Mouse (Mus musculus) ES-E14 (cell line): ENCODE measurements at regions not wholly inside any gene's neighbourhood (a gene's known extent, or its start where the extent isn't known, plus 50 kb on each side); places are given as distances from the start of the nearest gene placed in this dataset.

Experiments
- CHD2 ChIP-seq: IDR thresholded peaks from 2 replicates; pipeline ENCODE4 v1.6.1; 2014; ENCODE audit warnings: mild to moderate bottlenecking, low read depth, low read length, inconsistent platforms
- HCFC1 ChIP-seq: IDR thresholded peaks from 2 replicates; pipeline ENCODE4 v1.6.1; 2012; ENCODE audit warnings: low read length, inconsistent platforms, borderline replicate concordance; ENCODE audit not compliant: insufficient read depth
- MAFK ChIP-seq: IDR thresholded peaks from 2 replicates; pipeline ENCODE4 v1.6.1; 2014; ENCODE audit warnings: mild to moderate bottlenecking, low read depth, low read length, inconsistent platforms; ENCODE audit not compliant: insufficient read depth
- ZC3H11A ChIP-seq: IDR thresholded peaks from 2 replicates; pipeline ENCODE4 v1.6.1; 2012; ENCODE audit warnings: low read depth, mild to moderate bottlenecking, inconsistent platforms, low read length, borderline replicate concordance
- ZNF384 ChIP-seq: IDR thresholded peaks from 2 replicates; pipeline ENCODE4 v1.6.1; 2012; ENCODE audit warnings: low read depth, low read length, inconsistent platforms

DNA sequence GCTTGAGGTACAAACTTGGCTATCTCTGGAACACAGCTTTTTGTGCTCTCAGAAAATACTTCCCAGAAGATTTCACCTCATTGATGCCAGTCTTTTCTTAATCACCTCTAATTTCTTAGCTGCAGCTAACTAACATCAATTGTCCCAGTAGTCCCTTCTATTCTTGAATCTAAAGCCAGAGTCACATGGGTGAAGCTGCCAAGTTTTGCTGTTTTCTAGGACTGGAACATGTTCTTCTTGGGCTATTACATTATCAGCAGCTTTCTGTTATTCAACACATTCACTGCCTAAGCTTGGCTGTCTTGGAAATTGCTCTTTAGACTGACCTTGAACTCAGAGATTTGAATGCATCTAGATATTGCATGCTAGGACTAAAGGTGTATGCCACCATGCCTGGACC is 583.9 kb downstream of the Cetn3 start:
- TF ChIP-seq ZC3H11A (no peak), ZNF384 (no peak), MAFK (no peak), CHD2 (no peak), HCFC1 (no peak)
